Mouse (Mus musculus) thymus, adult 2 months (tissue): ENCODE results near the gene Serpina1b.

ENCODE experiments used
- CTCF ChIP-seq: fragments of 200-500 bp; IDR thresholded peaks from 2 replicates; pipeline ENCODE4 v1.5.1; 2012; ENCODE audit warnings: mild to moderate bottlenecking, control low read depth, low read length, moderate library complexity, borderline replicate concordance; ENCODE audit not compliant: control insufficient read depth, poor library complexity, insufficient read depth; ENCODE audit errors: extremely low read depth
- POLR2A ChIP-seq: fragments of 200-500 bp; IDR thresholded peaks from 2 replicates; pipeline ENCODE4 v1.6.1; 2012; ENCODE audit warnings: mild to moderate bottlenecking, low read length, control low read depth, moderate library complexity; ENCODE audit not compliant: control insufficient read depth, poor library complexity, insufficient read depth; ENCODE audit errors: extremely low read depth

DNA sequence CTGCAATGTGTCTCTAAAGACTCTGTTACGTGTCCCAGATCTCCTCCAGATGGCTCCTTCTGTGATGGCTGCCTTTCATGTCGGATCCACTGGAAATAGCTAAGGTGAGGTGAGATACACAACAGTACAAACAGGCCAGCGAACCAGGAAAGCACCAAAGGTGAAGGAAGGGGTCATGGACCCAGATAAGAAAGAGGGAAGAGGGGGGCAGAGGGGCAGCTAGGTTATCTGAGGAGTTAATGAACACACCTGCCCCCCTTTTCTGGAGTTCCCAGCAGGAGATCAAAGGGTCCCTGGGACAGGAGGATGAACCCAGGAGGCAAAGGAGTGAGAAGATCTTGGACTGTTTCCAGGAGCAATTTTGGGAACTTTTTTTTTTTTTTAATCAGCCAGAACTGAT, 144.8 kb downstream of the Serpina1b start:
- no peak for TF ChIP-seq POLR2A
- TF ChIP-seq CTCF, result no peak
